Mouse (Mus musculus) hindbrain, embryonic 14.5 days (tissue): ENCODE measurements at regions not wholly inside any gene's neighbourhood (a gene's known extent, or its start where the extent isn't known, plus 50 kb on each side); places are given as distances from the start of the nearest gene placed in this dataset.

ENCODE experiments used
- ATAC-seq: fragments of 200-750 bp; cut with Nextera tagmentation; 2 replicates; pipeline ENCODE4 v1.8.0; 2017; ENCODE audit warnings: moderate number of reproducible peaks, mild to moderate bottlenecking, moderate TSS enrichment, moderate library complexity; ENCODE audit not compliant: low FRiP score
- DNase-seq: peaks from one replicate; pipeline ENCODE4 v3.0.0-alpha.2; 2015; ENCODE audit warnings: low spot score
- H3K27ac ChIP-seq: fragments of 300-500 bp; sonication (generic); 2 replicates; pipeline ENCODE4 v1.5.1; 2014; ENCODE audit warnings: mild to moderate bottlenecking, moderate library complexity
- H3K27me3 ChIP-seq: fragments of 300-500 bp; sonication (generic); 2 replicates; pipeline ENCODE4 v1.6.1; 2014; ENCODE audit warnings: mild to moderate bottlenecking, low read length, mixed read lengths; ENCODE audit not compliant: control insufficient read depth, insufficient read depth
- H3K36me3 ChIP-seq: fragments of 300-500 bp; sonication (generic); replicated peaks from 2 replicates; pipeline ENCODE4 v1.6.1; 2014; ENCODE audit not compliant: control insufficient read depth, insufficient read depth
- H3K4me1 ChIP-seq: fragments of 300-500 bp; sonication (generic); replicated peaks from 2 replicates; pipeline ENCODE4 v1.6.1; 2014; ENCODE audit warnings: antibody characterized with exemption, low read length, mixed read lengths; ENCODE audit not compliant: control insufficient read depth, insufficient read depth
- H3K4me2 ChIP-seq: fragments of 300-500 bp; sonication (generic); replicated peaks from 2 replicates; pipeline ENCODE4 v1.6.1; 2014; ENCODE audit warnings: mild to moderate bottlenecking, moderate library complexity
- H3K4me3 ChIP-seq: fragments of 300-500 bp; sonication (generic); replicated peaks from 2 replicates; pipeline ENCODE4 v1.5.1; 2014; ENCODE audit warnings: mild to moderate bottlenecking, low read length
- H3K9ac ChIP-seq: fragments of 300-500 bp; sonication (generic); 2 replicates; pipeline ENCODE4 v1.6.1; 2014
- H3K9me3 ChIP-seq: fragments of 300-500 bp; sonication (generic); 2 replicates; pipeline ENCODE4 v1.6.1; 2016; ENCODE audit warnings: low read length; ENCODE audit not compliant: control insufficient read depth
- WGBS: fragments of 180-500 bp; shearing (Covaris S2); extraction: QIAGEN DNeasy Blood & Tissue Kit; methylation state at CpG from one replicate; pipeline ENCODE4 v1.1.7; 2014; 5-methylcytosine and 5-hydroxymethylcytosine counted together

- Histone ChIP-seq H3K4me1 (no peaks in the 10 kb centered on the region), H3K4me2 (no peak overlapping the region), H3K4me3 (no peak overlapping the region), H3K27ac (no peak overlapping the region), H3K9me3 (no peaks in the 10 kb centered on the region), H3K27me3 (no peaks in the 10 kb centered on the region), H3K9ac (no peak overlapping the region), H3K36me3 (no peaks in the 10 kb centered on the region)
- DNase-seq (no peak), ATAC-seq (no peak)
Measured at GRCm38 (mm10) chr11:112878436-112878835, 96.4 kb downstream of the Sox9 start.

GRCm38 (mm10) chr11:112880736-112881135, 98.7 kb downstream of the Sox9 start:
- ATAC-seq = no peak
- Histone ChIP-seq H3K9me3 (no peaks in the 10 kb centered on the region), H3K27ac (no peak overlapping the region), H3K9ac (no peak overlapping the region), H3K36me3 (no peaks in the 10 kb centered on the region), H3K27me3 (no peaks in the 10 kb centered on the region), H3K4me1 (no peaks in the 10 kb centered on the region), H3K4me2 (no peak overlapping the region), H3K4me3 (no peak overlapping the region)
- 90% methylated on average over 3 of the region's 3 CpGs for WGBS
- DNase-seq = no peak

GRCm38 (mm10) chr11:112885336-112885940, 103.4 kb downstream of the Sox9 start:
- DNase-seq (no peak), ATAC-seq (no peak)
- H3K4me2 ChIP-seq = no peak overlapping the region
- H3K9me3 ChIP-seq = no peaks in the 10 kb centered on the region
- H3K9ac ChIP-seq = no peak overlapping the region
- no peak overlapping the region for H3K4me3 ChIP-seq
- no peaks in the 10 kb centered on the region for H3K36me3 ChIP-seq
- no peak overlapping the region for H3K27ac ChIP-seq
- no peaks in the 10 kb centered on the region for H3K27me3 ChIP-seq
- no peaks in the 10 kb centered on the region for H3K4me1 ChIP-seq
- WGBS = 33% methylated on average over 9 of the region's 9 CpGs

DNA sequence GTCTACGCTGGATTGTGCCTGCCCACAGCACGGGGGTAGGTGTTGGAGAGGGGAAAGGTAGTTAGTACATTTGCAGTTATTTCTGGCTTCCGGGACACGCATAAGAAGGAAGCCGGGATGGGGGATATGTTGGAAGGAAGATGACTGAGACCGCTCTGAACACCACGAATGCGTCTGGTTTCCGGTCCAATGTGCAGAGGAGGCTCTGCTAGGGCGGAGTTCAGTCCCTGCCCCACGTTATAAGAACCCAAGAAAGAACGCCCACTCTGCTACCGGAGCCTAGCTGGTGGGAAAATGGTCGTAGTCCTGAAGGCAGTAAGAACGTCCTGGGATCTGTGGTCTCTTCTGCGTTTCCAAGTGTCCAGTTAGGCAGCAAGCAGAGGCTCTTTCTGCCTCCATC, 104.1 kb downstream of the Sox9 start:
- no peak overlapping the region for H3K9ac ChIP-seq
- H3K27me3 ChIP-seq = no peaks in the 10 kb centered on the region
- no peak for DNase-seq
- no peaks in the 10 kb centered on the region for H3K9me3 ChIP-seq
- no peak overlapping the region for H3K4me3 ChIP-seq
- 89% methylated on average over 16 of the region's 16 CpGs for WGBS
- H3K36me3 ChIP-seq = no peaks in the 10 kb centered on the region
- no peaks in the 10 kb centered on the region for H3K4me1 ChIP-seq
- H3K4me2 ChIP-seq = no peak overlapping the region
- no peak overlapping the region for H3K27ac ChIP-seq
- no peak for ATAC-seq

DNA sequence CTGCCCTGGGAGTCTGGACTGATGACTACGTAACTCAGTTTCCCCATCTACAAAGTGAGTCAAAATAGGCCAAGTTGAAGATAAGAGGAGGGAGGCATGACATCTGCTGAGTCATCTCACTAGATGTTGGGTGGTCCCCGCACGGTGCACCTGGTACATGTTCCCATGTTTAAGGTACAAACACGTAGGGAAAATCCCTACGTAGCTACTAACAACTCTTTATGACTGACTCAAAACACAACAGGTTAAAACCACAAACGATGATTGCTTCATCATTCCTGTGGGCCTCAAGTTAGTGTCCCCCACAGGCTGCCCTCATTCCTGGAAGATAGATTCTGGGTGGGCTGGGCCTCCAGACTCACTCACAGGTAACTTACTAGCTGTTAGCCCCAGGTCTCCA, 107.7 kb downstream of the Sox9 start:
- H3K27ac ChIP-seq = no peak overlapping the region
- H3K36me3 ChIP-seq = no peaks in the 10 kb centered on the region
- DNase-seq (no peak), ATAC-seq (no peak)
- no peak overlapping the region for H3K9ac ChIP-seq
- H3K27me3 ChIP-seq = no peaks in the 10 kb centered on the region
- no peaks in the 10 kb centered on the region for H3K4me1 ChIP-seq
- no peaks in the 10 kb centered on the region for H3K9me3 ChIP-seq
- 99% methylated on average over 6 of the region's 6 CpGs for WGBS
- no peak overlapping the region for H3K4me3 ChIP-seq
- no peak overlapping the region for H3K4me2 ChIP-seq

DNA sequence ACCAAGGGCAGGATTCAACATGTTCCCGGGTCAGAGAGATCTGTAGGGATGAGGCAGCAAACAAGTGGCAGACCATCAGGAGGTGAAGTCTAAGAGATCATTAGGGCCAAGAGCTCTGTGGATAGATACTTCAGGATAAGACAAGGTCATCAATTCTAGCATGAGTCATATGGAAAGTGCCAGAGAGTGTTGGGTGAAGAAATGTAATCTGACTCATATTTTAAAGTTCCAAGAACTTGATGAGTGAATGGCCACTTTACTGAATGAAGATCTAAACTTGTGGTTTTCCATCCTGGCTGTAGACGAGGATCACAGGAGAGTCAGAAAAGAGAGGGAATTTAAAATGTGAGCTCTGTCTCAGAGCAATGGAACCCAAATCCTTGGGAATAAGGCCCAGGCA, 115.6 kb downstream of the Sox9 start:
- Histone ChIP-seq H3K4me2 (no peak overlapping the region), H3K4me3 (no peak overlapping the region), H3K27ac (no peak overlapping the region), H3K4me1 (no peaks in the 10 kb centered on the region), H3K27me3 (no peaks in the 10 kb centered on the region), H3K9me3 (no peaks in the 10 kb centered on the region), H3K9ac (no peak overlapping the region), H3K36me3 (no peaks in the 10 kb centered on the region)
- 100% methylated on average over 2 of the region's 2 CpGs for WGBS
- no peak for DNase-seq
- no peak for ATAC-seq

DNA sequence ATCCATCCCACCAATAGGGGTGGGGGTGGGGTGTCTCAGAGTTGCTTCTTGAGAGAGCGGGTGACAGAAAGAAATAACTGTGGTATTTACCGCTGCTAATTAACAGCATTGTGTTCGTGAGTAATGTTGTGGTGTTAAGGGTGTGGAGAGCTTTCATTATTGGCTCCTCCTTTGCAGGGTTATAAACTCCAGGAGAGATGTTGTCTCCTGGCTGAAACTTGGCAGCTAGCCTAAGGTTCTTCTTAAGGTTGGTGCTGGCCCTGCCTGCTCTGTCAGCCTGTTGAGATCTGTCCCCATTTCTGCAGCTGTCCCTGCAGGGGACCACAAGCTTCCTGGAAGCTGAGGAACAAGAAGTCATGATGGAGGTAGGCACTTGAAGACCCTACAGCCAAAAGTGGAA, 120.6 kb downstream of the Sox9 start:
- Histone ChIP-seq H3K4me1 (no peaks in the 10 kb centered on the region), H3K27ac (no peak overlapping the region), H3K36me3 (no peaks in the 10 kb centered on the region), H3K4me2 (no peak overlapping the region), H3K4me3 (no peak overlapping the region), H3K27me3 (no peaks in the 10 kb centered on the region), H3K9me3 (no peaks in the 10 kb centered on the region), H3K9ac (no peak overlapping the region)
- 85% methylated on average over 3 of the region's 3 CpGs for WGBS
- ATAC-seq = no peak
- DNase-seq = no peak

- no peak for DNase-seq
- Histone ChIP-seq H3K9ac (no peak overlapping the region), H3K36me3 (no peaks in the 10 kb centered on the region), H3K4me1 (no peaks in the 10 kb centered on the region), H3K27me3 (no peaks in the 10 kb centered on the region), H3K27ac (no peak overlapping the region), H3K4me2 (no peak overlapping the region), H3K9me3 (no peaks in the 10 kb centered on the region), H3K4me3 (no peak overlapping the region)
- 82% methylated on average over 5 of the region's 5 CpGs for WGBS
- no peak for ATAC-seq
Measured at GRCm38 (mm10) chr11:112910309-112910708, 128.3 kb downstream of the Sox9 start.

DNA sequence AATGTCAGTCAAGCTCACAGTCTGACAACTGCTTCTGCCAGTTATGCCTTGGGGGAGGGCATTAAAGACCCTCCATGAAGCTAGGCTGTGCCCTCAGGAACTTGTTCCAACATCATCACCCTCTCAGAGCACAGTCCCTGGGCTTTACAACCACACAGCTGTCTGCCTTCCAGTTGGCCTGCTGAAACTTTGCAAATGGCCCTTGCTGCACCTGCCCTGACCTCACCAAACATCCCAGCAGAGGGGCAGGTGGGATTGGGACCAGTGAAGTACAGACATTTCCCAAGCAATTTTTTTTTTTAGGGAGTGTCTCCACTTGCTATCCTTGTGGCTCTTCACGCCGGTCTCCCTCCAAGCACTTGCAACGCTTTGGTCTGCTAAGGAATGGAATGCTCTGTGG, 130.9 kb downstream of the Sox9 start:
- WGBS = 84% methylated on average over 3 of the region's 3 CpGs

DNA sequence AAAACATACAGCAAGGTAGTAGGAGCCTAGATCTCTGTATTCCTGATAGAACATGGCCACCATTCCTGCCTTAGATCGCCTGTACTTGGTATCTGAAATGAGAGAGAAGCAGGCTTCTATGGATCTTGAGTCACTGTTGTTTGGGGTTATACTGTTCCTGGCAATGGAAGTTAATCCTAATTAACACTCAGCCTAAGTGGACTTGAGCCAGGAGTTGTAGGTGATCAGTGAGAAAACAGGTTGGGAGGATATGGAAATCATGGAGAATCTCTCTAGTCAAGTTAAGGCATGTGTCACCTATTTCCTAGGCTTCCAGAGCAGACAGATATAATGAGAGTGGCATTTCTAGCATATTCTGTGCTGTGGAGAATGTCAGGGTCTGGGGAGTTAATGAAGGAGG, 134.9 kb downstream of the Sox9 start:
- WGBS = 90% methylated on average over 1 of the region's 1 CpGs
- H3K9ac ChIP-seq = no peak overlapping the region
- H3K4me3 ChIP-seq = no peak overlapping the region
- no peaks in the 10 kb centered on the region for H3K9me3 ChIP-seq
- H3K27me3 ChIP-seq = no peaks in the 10 kb centered on the region
- ATAC-seq (no peak), DNase-seq (no peak)
- no peak overlapping the region for H3K4me2 ChIP-seq
- no peaks in the 10 kb centered on the region for H3K36me3 ChIP-seq
- no peaks in the 10 kb centered on the region for H3K4me1 ChIP-seq
- H3K27ac ChIP-seq = no peak overlapping the region

More for the DNA sequence above, 130.9 kb downstream of the Sox9 start:
- Histone ChIP-seq H3K27ac (no peak overlapping the region), H3K9ac (no peak overlapping the region), H3K27me3 (no peaks in the 10 kb centered on the region), H3K4me3 (no peak overlapping the region), H3K4me2 (no peak overlapping the region), H3K36me3 (no peaks in the 10 kb centered on the region), H3K4me1 (no peaks in the 10 kb centered on the region), H3K9me3 (no peaks in the 10 kb centered on the region)
- ATAC-seq (no peak), DNase-seq (no peak)
